Mouse (Mus musculus) Patski (cell line): ENCODE results near the gene Slc37a1. TPM values are rescaled to one million over a fixed set of nuclear protein-coding genes. Genes with fewer than 3 reads are reported as not detected.
A peak's percentile ranks its signal among the peaks of the same experiment; 100 is the strongest.

Source experiments
- ATAC-seq: fragments of 100-300 bp; one replicate; pipeline ENCODE4 v1.8.0; 2021
- CTCF ChIA-PET: fragments of 350-600 bp; sonication (Branson Sonifier 250); formaldehyde crosslinking; loops from one replicate; lab custom pipeline; 2022; ENCODE audit warnings: inconsistent platforms; lab: Charles Lee
- POLR2A ChIA-PET: fragments of 350-600 bp; sonication (Branson Sonifier 250); formaldehyde crosslinking; loops from one replicate; lab custom pipeline; 2022; ENCODE audit warnings: antibody characterized with exemption, inconsistent platforms; lab: Charles Lee
- DNase-seq: peaks from one replicate; pipeline ENCODE4 v3.0.0-alpha.2; 2011; ENCODE audit warnings: low read depth, low spot score
- H3K27me3 ChIP-seq: fragments of 371-371 bp; one replicate; pipeline ENCODE4 v1.5.1; 2021
- CTCF ChIP-seq: fragments of 100-300 bp; IDR thresholded peaks from one replicate; pipeline ENCODE4 v1.5.1; 2021
- in situ Hi-C: fragments of 300-500 bp; cut with MboI; formaldehyde crosslinking; loops from 3 replicates; pipeline ENCODE4 v1.11.1; 2018; ENCODE audit warnings: low pct_unique_long_range_greater_than_20kb, mixed read lengths
- polyA plus RNA-seq: library from polyadenylated mRNA; unstranded; gene quantifications from one replicate; pipeline ENCODE4 v1.2.3, GENCODE M21; 2021

Gene Slc37a1
- 4.5 TPM for polyA plus RNA-seq

- POLR2A ChIA-PET = no interaction called here
- no peak for TF ChIP-seq CTCF
- CTCF ChIA-PET = no interaction called here
- no peak for DNase-seq
- in situ Hi-C loops = no loop called here
- H3K27me3 ChIP-seq = no peaks in the 10 kb centered on the region
- no peak for ATAC-seq
These were observed at the start of gene Slc37a1 for GRCm38 (mm10) chr17:31286492-31286891. Gene Slc37a1 (plus strand): TSS chr17:31286792.

- ATAC-seq (no peak), DNase-seq (no peak)
- TF ChIP-seq CTCF = no peak
- CTCF ChIA-PET = no interaction called here
- POLR2A ChIA-PET = no interaction called here
- H3K27me3 ChIP-seq = no peaks in the 10 kb centered on the region
- in situ Hi-C loops = no loop called here
These were observed 48.2 kb upstream of the Slc37a1 start for GRCm38 (mm10) chr17:31238234-31239020.

GRCm38 (mm10) chr17:31241156-31241555 is 45.4 kb upstream of the Slc37a1 start:
- no peak for ATAC-seq
- in situ Hi-C loops = no loop called here

GRCm38 (mm10) chr17:31242764-31243163 is 43.8 kb upstream of the Slc37a1 start:
- no peaks in the 10 kb centered on the region for H3K27me3 ChIP-seq
- DNase-seq (no peak), ATAC-seq (no peak)
- TF ChIP-seq CTCF = no peak
- CTCF ChIA-PET = interaction anchor here (1.3 kb wide), 1 partner anchor 46 kb away, joined by 3 read pairs; no protein-coding TSS in a partner anchor
- in situ Hi-C loops = no loop called here
- POLR2A ChIA-PET = no interaction called here

More at GRCm38 (mm10) chr17:31241156-31241555, 45.4 kb upstream of the Slc37a1 start:
- CTCF ChIA-PET = no interaction called here
- TF ChIP-seq CTCF = no peak
- no peaks in the 10 kb centered on the region for H3K27me3 ChIP-seq
- DNase-seq = no peak
- POLR2A ChIA-PET = no interaction called here

GRCm38 (mm10) chr17:31245321-31245720 is 41.3 kb upstream of the Slc37a1 start:
- in situ Hi-C loops = no loop called here
- ChIA-PET POLR2A (no interaction called here), CTCF (no interaction called here)
- DNase-seq = no peak
- no peak for TF ChIP-seq CTCF
- ATAC-seq = no peak
- H3K27me3 ChIP-seq = peaks cover 10% of the 10 kb centered on the region

GRCm38 (mm10) chr17:31247144-31247543 is 39.4 kb upstream of the Slc37a1 start:
- ChIA-PET POLR2A (no interaction called here), CTCF (no interaction called here)
- peaks cover 10% of the 10 kb centered on the region for H3K27me3 ChIP-seq
- DNase-seq = no peak
- in situ Hi-C loops = no loop called here
- no peak for TF ChIP-seq CTCF
- no peak for ATAC-seq

- TF ChIP-seq CTCF = no peak
- CTCF ChIA-PET = interaction anchor here (1.2 to 1.5 kb wide), 6 partner anchors 11 to 242 kb away, joined by 3 to 4 read pairs (median 4); no protein-coding TSS in a partner anchor
- POLR2A ChIA-PET = no interaction called here
- in situ Hi-C loops = loop anchor here (5.0 kb wide), 1 partner anchor 233 kb away; no protein-coding TSS in a partner anchor
- peaks cover 20% of the 10 kb centered on the region for H3K27me3 ChIP-seq
- no peak for ATAC-seq
- DNase-seq = no peak
These were observed 32.6 kb upstream of the Slc37a1 start for GRCm38 (mm10) chr17:31253951-31254350.

GRCm38 (mm10) chr17:31254463-31254931 is 32.1 kb upstream of the Slc37a1 start:
- ChIA-PET CTCF (interaction anchor here (0.7 to 1.5 kb wide), 9 partner anchors 10 to 250 kb away, joined by 3 to 4 read pairs (median 3); no protein-coding TSS in a partner anchor), POLR2A (no interaction called here)
- H3K27me3 ChIP-seq = peaks cover 15% of the 10 kb centered on the region
- TF ChIP-seq CTCF = peak; percentile 83
- in situ Hi-C loops = loop anchor here (5.0 kb wide), 1 partner anchor 233 kb away; no protein-coding TSS in a partner anchor
- DNase-seq (peak; percentile 7), ATAC-seq (peak; percentile 93)

GRCm38 (mm10) chr17:31257149-31257548 is 29.4 kb upstream of the Slc37a1 start:
- ATAC-seq = no peak
- no peak for DNase-seq
- TF ChIP-seq CTCF = no peak
- CTCF ChIA-PET = no interaction called here
- POLR2A ChIA-PET = no interaction called here
- in situ Hi-C loops = loop anchor here (5.0 kb wide), 1 partner anchor 70 kb away; no protein-coding TSS in a partner anchor
- H3K27me3 ChIP-seq = peaks cover 14% of the 10 kb centered on the region

GRCm38 (mm10) chr17:31257898-31258297 is 28.7 kb upstream of the Slc37a1 start:
- POLR2A ChIA-PET = no interaction called here
- TF ChIP-seq CTCF = no peak

GRCm38 (mm10) chr17:31258310-31258865 is 28.2 kb upstream of the Slc37a1 start:
- POLR2A ChIA-PET = no interaction called here
- ATAC-seq (no peak), DNase-seq (no peak)
- in situ Hi-C loops = loop anchor here (5.0 kb wide), 1 partner anchor 69 kb away; no protein-coding TSS in a partner anchor
- CTCF ChIA-PET = no interaction called here
- H3K27me3 ChIP-seq = peaks cover 3% of the 10 kb centered on the region
- TF ChIP-seq CTCF = no peak

More at GRCm38 (mm10) chr17:31257898-31258297, 28.7 kb upstream of the Slc37a1 start:
- H3K27me3 ChIP-seq = peaks cover 8% of the 10 kb centered on the region
- in situ Hi-C loops = loop anchor here (5.0 kb wide), 1 partner anchor 69 kb away; no protein-coding TSS in a partner anchor
- ATAC-seq (no peak), DNase-seq (no peak)
- CTCF ChIA-PET = no interaction called here
